Mouse (Mus musculus): ENCODE data around the gene Dpyd. TPM values are rescaled to one million over a fixed set of nuclear protein-coding genes. Genes with fewer than 3 reads are reported as not detected.

The Dpyd gene
- polyA plus RNA-seq, 2 experiments: 1.6 to 2.4 TPM

DNA sequence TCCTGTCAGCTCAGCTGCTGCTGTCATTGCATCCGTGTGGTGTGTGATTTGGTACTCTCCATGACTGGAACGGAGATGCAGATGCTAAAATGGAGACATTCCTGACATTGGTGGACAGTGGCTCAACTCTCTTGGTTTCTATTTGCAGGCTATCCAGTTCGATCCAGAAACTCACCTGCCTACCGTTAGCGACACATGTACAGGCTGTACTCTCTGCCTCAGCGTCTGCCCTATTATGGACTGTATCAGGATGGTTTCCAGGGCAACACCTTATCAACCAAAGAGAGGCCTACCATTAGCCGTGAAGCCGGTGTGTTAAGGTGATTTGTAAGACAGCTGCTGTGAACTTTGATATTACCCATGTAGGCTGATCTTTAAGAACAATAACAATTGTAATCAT is 869.4 kb downstream of the Dpyd start:
- whole genome bisulfite sequencing (ENCODE audit: insufficient replicate concordance): 58% methylated on average over 8 of the region's 8 CpGs
- no peak for ATAC-seq (ENCODE audit: insufficient read depth)
- Histone ChIP-seq H3K36me3 (replicated peaks; ENCODE audit: control insufficient read depth, insufficient read depth, low read depth) (no peaks in the 10 kb centered on the region), H3K9ac (replicated peaks) (no peak overlapping the region), H3K4me1 (replicated peaks; ENCODE audit: control insufficient read depth in 2 of 2, insufficient read depth in 2 of 2, low read length in 1 of 2) (no peaks in the 10 kb centered on the region), H3K27ac (no peak overlapping the region), H3K9me3 (ENCODE audit: control insufficient read depth, low read length) (no peaks in the 10 kb centered on the region), H3K27me3 (ENCODE audit: control insufficient read depth, insufficient read depth, low read length) (no peaks in the 10 kb centered on the region), H3K4me3 (ENCODE audit: insufficient read depth in 1 of 2, low read depth in 2 of 2, low read length in 2 of 2) (no peak overlapping the region), H3K4me2 (ENCODE audit: low read depth) (no peak overlapping the region)
- no peak for DNase-seq (ENCODE audit: low read depth in 3 of 3, low spot score in 3 of 3)
- no peak for TF ChIP-seq EP300 (IDR thresholded peaks at IDR 0.05; ENCODE audit: low read depth)
- no peak for TF ChIP-seq CTCF (IDR thresholded peaks at IDR 0.05; ENCODE audit: low read depth)

DNA sequence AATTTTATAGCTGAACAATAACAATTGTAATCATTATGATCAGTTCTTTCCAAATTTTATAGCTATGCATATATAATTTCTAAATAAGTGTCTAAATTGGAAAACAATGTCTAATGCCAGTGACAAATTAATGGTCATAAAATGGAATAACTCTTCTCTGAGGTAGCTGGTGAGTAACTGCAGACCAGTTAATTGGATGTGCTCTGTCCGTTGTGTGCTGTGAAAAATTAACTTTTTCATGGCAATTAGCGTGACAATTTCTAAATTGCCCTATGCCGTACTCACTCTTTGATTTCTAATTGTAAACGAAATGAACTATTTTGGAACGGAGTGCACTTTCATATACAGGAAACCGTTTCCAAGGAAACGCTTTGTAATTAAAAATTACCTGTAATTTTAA is 869.8 kb downstream of the Dpyd start:
- DNase-seq (ENCODE audit: low read depth in 3 of 3, low spot score in 3 of 3): no peak
- Histone ChIP-seq H3K9me3 (ENCODE audit: control insufficient read depth, low read length) (no peaks in the 10 kb centered on the region), H3K36me3 (replicated peaks; ENCODE audit: control insufficient read depth, insufficient read depth, low read depth) (no peaks in the 10 kb centered on the region), H3K4me2 (ENCODE audit: low read depth) (no peak overlapping the region), H3K4me1 (replicated peaks; ENCODE audit: control insufficient read depth in 2 of 2, insufficient read depth in 2 of 2, low read length in 1 of 2) (no peaks in the 10 kb centered on the region), H3K9ac (replicated peaks) (no peak overlapping the region), H3K4me3 (ENCODE audit: insufficient read depth in 1 of 2, low read depth in 2 of 2, low read length in 2 of 2) (no peak overlapping the region), H3K27ac (no peak overlapping the region), H3K27me3 (ENCODE audit: control insufficient read depth, insufficient read depth, low read length) (no peaks in the 10 kb centered on the region)
- 75% methylated on average over 7 of the region's 7 CpGs for WGBS (ENCODE audit: insufficient replicate concordance)
- ATAC-seq (ENCODE audit: insufficient read depth): no peak
- TF ChIP-seq CTCF (IDR thresholded peaks at IDR 0.05; ENCODE audit: low read depth): no peak
- TF ChIP-seq EP300 (IDR thresholded peaks at IDR 0.05; ENCODE audit: low read depth): no peak

DNA sequence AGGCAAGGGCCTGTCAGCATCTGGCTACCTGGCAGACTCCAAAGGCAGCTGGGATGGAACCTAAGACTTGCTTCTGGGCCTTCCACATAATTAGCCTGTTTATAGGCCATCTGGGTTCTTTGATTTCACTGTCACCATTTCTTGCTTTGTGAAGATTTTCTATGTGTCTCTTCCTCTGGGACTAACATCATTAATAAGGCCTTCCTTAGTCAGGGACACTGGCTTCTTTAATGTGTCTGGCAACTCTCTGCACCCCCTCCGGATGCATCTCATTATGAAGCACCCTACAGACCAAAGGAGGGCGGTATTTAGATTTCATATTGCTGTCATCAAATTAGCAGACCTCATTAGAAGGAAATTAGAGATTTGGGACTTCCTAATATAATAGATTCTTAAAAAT is 885.6 kb downstream of the Dpyd start:
- H3K9ac ChIP-seq (replicated peaks): no peak overlapping the region
- ATAC-seq (ENCODE audit: insufficient read depth) (no peak), DNase-seq (ENCODE audit: low read depth in 3 of 3, low spot score in 3 of 3) (no peak)
- no peak for TF ChIP-seq EP300 (IDR thresholded peaks at IDR 0.05; ENCODE audit: low read depth)
- TF ChIP-seq CTCF (IDR thresholded peaks at IDR 0.05; ENCODE audit: low read depth): no peak
- no peaks in the 10 kb centered on the region for H3K9me3 ChIP-seq (ENCODE audit: control insufficient read depth, low read length)
- 66% methylated on average over 2 of the region's 2 CpGs for WGBS (ENCODE audit: insufficient replicate concordance)
- no peaks in the 10 kb centered on the region for H3K36me3 ChIP-seq (replicated peaks; ENCODE audit: control insufficient read depth, insufficient read depth, low read depth)
- no peak overlapping the region for H3K27ac ChIP-seq
- no peak overlapping the region for H3K4me2 ChIP-seq (ENCODE audit: low read depth)
- no peaks in the 10 kb centered on the region for H3K4me1 ChIP-seq (replicated peaks; ENCODE audit: control insufficient read depth in 2 of 2, insufficient read depth in 2 of 2, low read length in 1 of 2)
- H3K4me3 ChIP-seq (ENCODE audit: insufficient read depth in 1 of 2, low read depth in 2 of 2, low read length in 2 of 2): no peak overlapping the region
- no peaks in the 10 kb centered on the region for H3K27me3 ChIP-seq (ENCODE audit: control insufficient read depth, insufficient read depth, low read length)

DNA sequence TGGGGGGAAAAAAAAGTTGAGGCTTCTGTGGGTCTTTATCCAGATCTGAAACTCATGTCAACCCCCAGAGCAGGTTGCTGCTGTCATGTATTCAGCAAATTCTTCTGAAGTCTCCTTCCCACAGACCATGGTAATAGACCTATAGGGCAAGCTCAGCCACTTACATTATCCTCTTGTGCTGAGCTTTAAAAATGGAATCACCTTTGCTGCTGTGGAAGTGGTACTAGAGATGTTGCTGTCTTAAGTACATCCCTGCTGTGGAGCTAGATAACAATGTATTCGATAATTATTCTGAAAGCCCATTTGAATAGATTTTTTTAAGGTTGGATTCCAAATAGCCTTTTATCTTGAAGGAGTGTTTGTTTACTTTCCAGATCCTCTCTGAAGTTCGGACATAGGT is 902.1 kb downstream of the Dpyd start:
- no peak overlapping the region for H3K4me3 ChIP-seq (ENCODE audit: insufficient read depth in 1 of 2, low read depth in 2 of 2, low read length in 2 of 2)
- WGBS (ENCODE audit: insufficient replicate concordance): 46% methylated on average over 2 of the region's 2 CpGs
- no peak overlapping the region for H3K27ac ChIP-seq
- no peak overlapping the region for H3K4me2 ChIP-seq (ENCODE audit: low read depth)
- H3K27me3 ChIP-seq (ENCODE audit: control insufficient read depth, insufficient read depth, low read length): no peaks in the 10 kb centered on the region
- ATAC-seq (ENCODE audit: insufficient read depth): no peak
- H3K4me1 ChIP-seq (replicated peaks; ENCODE audit: control insufficient read depth in 2 of 2, insufficient read depth in 2 of 2, low read length in 1 of 2): no peaks in the 10 kb centered on the region
- no peak overlapping the region for H3K9ac ChIP-seq (replicated peaks)
- no peaks in the 10 kb centered on the region for H3K36me3 ChIP-seq (replicated peaks; ENCODE audit: control insufficient read depth, insufficient read depth, low read depth)
- DNase-seq (ENCODE audit: low read depth in 3 of 3, low spot score in 3 of 3): no peak
- no peak for TF ChIP-seq CTCF (IDR thresholded peaks at IDR 0.05; ENCODE audit: low read depth)
- no peak for TF ChIP-seq EP300 (IDR thresholded peaks at IDR 0.05; ENCODE audit: low read depth)
- no peaks in the 10 kb centered on the region for H3K9me3 ChIP-seq (ENCODE audit: control insufficient read depth, low read length)

DNA sequence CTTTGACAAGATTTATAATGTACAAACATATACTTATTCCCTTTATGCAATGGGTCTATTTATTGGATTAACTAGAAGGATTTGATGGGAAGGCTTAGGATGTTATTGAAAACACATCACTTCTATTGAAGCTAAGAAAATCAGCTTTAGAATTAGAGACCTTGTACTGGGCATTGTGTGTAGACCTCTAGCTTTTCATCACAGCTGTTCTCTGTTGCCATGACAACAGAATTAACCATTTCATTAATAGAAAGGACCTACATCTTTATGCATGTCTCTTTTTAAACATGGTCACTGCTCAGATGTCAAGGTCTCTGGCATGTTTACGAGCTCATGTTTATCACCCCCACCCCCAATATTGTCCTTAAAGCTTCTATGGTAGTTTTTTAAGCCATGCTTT is 902.5 kb downstream of the Dpyd start:
- H3K4me2 ChIP-seq (ENCODE audit: low read depth): no peak overlapping the region
- no peak for ATAC-seq (ENCODE audit: insufficient read depth)
- no peak for DNase-seq (ENCODE audit: low read depth in 3 of 3, low spot score in 3 of 3)
- H3K4me1 ChIP-seq (replicated peaks; ENCODE audit: control insufficient read depth in 2 of 2, insufficient read depth in 2 of 2, low read length in 1 of 2): no peaks in the 10 kb centered on the region
- H3K27me3 ChIP-seq (ENCODE audit: control insufficient read depth, insufficient read depth, low read length): no peaks in the 10 kb centered on the region
- no peak overlapping the region for H3K9ac ChIP-seq (replicated peaks)
- TF ChIP-seq CTCF (IDR thresholded peaks at IDR 0.05; ENCODE audit: low read depth): no peak
- no peak for TF ChIP-seq EP300 (IDR thresholded peaks at IDR 0.05; ENCODE audit: low read depth)
- H3K27ac ChIP-seq: no peak overlapping the region
- H3K4me3 ChIP-seq (ENCODE audit: insufficient read depth in 1 of 2, low read depth in 2 of 2, low read length in 2 of 2): no peak overlapping the region
- WGBS (ENCODE audit: insufficient replicate concordance): 31% methylated on average over 1 of the region's 1 CpGs
- no peaks in the 10 kb centered on the region for H3K9me3 ChIP-seq (ENCODE audit: control insufficient read depth, low read length)
- no peaks in the 10 kb centered on the region for H3K36me3 ChIP-seq (replicated peaks; ENCODE audit: control insufficient read depth, insufficient read depth, low read depth)
